Mouse (Mus musculus) inflammation-experienced regulatory T-cells, adult 6 months (primary cell): Measurements from ENCODE around the gene Vmn2r75. TPM values are rescaled to one million over a fixed set of nuclear protein-coding genes. Genes with fewer than 3 reads are reported as not detected.
"Not testable (repeated sequence)": the region's sequence is repeated elsewhere in the genome, so short reads cannot be mapped to it uniquely, and the experiment has no call there.

Experiments used
- ATAC-seq: one replicate; pipeline ENCODE4 v1.8.0; 2017
- polyA plus RNA-seq, 3 experiments: library from polyadenylated mRNA; unstranded; fragments of 100-300 nt; shearing (Covaris generic); gene quantifications; one replicate each; pipeline ENCODE4 v1.2.1; 2017

The Vmn2r75 gene
- not detected for polyA plus RNA-seq

DNA sequence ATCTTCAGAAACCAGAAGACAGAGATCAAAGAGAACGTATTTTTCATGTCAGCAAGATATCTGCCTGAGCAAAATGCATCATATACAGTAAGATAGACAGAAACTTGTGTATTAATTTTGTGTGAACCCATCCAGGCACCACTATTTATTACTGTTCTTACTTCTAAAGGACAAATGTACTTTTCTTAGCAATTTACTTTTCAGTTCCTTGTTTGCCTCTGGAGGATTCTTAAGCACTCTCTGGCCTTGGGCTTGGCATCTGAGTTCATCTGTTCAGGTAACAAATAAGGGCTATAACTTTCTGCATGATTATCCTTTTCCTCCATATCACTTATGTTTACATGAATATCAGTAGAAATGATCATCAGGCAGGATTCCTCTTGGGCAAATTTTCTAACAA is at the start of gene Vmn2r75:
TSS of gene Vmn2r75 (minus strand) at position 101 of the 400 bp plus-strand sequence.
- ATAC-seq: not testable (repeated sequence)

GRCm38 (mm10) chr7:86211345-86211744 is 39.8 kb upstream of the Vmn2r75 start:
- ATAC-seq: no peak

Other genes starting within 250 kb of the Vmn2r75 start
- under 1 TPM in 1 of 3 experiments, not detected in 2; 0.04 TPM for gene Vmn2r74, start 210.1 kb downstream of the Vmn2r75 start, polyA plus RNA-seq
- under 1 TPM in 1 of 3 experiments, not detected in 2; 0.04 TPM for gene Vmn2r76, start 74.5 kb upstream of the Vmn2r75 start, polyA plus RNA-seq
- gene Olfr310, start 105.4 kb upstream of the Vmn2r75 start, polyA plus RNA-seq: not detected
- not detected for gene Olfr309, start 141.9 kb upstream of the Vmn2r75 start, polyA plus RNA-seq
- not detected for gene Olfr308, start 153.9 kb upstream of the Vmn2r75 start, polyA plus RNA-seq
- under 1 TPM in 1 of 3 experiments, not detected in 2; 0.07 TPM for gene Olfr307, start 165.8 kb upstream of the Vmn2r75 start, polyA plus RNA-seq
- not detected for gene Olfr305, start 195.2 kb upstream of the Vmn2r75 start, polyA plus RNA-seq
- not detected for gene Olfr304, start 214.9 kb upstream of the Vmn2r75 start, polyA plus RNA-seq
- not detected for gene Olfr303, start 226.0 kb upstream of the Vmn2r75 start, polyA plus RNA-seq
- gene Olfr301, start 232.1 kb upstream of the Vmn2r75 start, polyA plus RNA-seq: not detected